Mouse (Mus musculus): ENCODE measurements around the gene Ankrd63. TPM values are rescaled to one million over a fixed set of nuclear protein-coding genes. Genes with fewer than 3 reads are reported as not detected.
A peak's percentile ranks its signal among the peaks of the same experiment; 100 is the strongest.
"Not testable (repeated sequence)": the region's sequence is repeated elsewhere in the genome, so short reads cannot be mapped to it uniquely, and the experiment has no call there.

Ankrd63 gene
- total RNA-seq, 2 experiments from 2014 or later, result 3.0 to 3.8 TPM

DNA sequence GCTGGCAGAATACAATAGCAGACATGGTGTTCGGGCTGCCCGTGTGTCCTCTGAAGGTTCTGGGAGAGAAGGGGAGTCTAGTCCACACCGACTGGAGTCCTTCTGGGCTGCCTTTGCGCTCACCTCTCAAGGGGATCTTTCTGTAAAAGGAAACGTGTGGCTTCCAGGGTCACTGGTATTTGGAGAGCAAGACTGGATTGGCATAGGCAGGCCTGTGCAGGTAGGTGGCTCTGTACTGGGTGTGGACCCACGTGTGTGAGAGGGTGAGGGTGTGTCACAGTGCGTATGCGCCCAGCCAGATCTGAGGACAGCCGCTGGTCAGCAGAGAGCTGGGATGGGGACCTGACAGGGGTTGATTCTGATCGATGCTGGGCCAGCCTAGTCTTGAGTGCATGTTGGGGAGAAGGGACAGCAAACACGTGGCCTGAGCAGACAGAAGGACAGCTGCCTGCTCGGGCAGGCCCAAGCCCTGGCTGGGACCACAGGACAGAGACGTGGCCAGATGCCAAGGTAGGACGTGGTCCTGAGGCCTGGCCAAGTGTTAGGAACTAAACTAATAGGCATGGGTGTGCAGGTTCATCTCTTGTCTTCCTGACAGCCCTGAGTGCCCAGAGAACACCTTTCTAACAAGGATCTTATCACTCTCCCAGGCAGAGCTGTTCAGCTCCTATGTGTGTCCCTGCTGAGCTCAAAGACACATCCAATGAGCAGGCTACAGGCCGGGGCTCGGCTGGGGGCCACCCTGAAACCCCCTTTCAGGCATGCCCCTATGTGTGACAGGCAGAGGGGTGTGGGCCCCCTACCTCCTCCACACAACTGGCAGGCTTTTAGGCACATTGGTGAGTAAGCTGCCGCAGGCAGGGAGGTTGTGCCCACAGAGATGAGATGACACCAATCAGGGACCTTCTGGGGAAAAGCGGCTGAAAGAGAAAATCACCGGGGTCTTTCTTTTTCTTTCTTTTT, 39.7 kb downstream of the Ankrd63 start:
- peak; percentile 35 to 59 for DNase-seq (ENCODE audit: low spot score in 2 of 2)

DNA sequence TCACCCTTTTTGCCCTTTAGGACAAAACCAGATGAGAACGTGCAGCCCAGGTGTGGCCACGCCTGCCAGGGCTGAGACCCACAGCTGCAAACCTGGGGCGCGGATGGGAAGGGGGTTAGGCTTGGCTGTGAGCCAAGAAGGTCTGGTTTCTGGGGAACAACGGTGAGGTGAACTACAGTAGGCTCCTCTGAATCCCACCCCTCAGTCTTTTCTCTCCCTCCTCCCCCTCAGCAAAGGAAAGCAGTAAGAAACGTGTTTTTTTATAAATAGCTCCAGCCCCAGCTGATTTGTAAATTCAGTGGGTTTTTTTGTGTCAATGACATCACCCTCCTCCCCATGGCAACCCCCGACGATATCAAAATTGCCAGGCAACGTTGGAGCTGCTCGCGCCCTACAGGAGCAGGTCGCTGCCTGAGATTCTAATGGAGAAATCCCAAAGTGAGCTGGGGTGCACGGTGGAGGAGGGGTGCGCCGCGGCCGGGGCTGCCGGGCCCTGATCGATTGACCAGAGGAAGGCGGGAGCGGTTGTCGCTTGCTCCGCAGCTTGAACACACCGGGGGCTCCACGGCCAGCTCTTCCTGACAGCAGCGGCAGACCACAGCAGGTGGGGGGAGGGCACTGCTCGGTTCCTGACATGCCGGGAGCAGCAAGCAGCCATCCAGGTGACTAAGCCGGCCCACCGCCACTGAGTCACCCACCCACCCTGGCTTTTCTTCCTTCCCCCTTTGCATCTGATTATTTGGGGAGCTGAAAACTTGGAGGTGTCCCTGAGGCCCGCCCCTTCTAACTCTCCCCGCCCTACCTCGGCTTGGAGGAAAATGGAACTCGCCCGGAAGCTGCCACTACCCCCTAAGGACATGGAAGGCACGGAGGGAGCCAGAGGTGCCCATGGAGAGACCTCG, 40.6 kb downstream of the Ankrd63 start, which contains the start of gene Pak6:
Pak6 (plus strand) TSS at position 402 of the 902 bp plus-strand sequence.
- peak; percentile 66 to 70 for DNase-seq (ENCODE audit: low spot score in 2 of 2)

DNA sequence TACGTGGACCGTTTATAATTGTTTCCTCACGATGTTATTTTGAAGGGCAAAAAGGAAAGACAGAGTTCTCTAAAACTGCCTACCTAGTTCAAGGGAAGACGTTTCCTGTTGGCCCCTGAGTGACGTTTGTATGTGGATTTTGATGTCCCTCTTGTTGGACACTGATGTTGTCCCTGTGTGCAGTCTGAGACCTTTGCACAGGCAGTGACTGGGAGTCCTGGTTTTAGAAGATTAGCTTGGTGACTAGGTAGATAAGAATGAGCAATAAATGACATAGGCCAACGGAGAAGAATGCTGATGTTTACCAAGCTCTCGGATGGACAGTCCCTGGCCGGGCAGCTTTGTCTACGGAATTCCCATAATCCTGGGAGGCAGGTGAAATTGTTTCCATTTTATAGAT, 41.9 kb downstream of the Ankrd63 start:
- no peak for DNase-seq (ENCODE audit: low spot score in 2 of 2)

DNA sequence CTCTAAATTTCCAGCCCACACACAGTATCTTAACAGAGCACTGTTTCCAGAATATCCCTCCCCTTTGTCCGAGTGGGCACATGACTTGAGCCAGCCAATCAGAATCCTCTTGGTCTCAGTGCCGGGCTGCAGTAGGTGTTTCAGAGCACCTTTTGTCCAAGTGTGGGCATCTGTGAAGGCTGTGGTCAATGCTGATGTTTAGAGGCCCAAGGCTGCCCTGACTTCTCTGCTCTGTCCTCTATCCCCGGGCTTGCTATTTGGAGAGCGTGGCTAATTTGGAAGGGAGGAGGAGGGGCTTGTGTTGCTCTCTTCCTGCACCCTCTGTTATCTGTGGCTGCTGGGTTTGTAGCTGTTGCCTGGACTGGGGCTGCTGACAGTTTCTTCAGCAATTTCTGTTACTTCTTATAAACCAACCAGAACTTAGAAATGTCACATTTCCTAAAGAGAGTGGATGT, 43.7 kb downstream of the Ankrd63 start:
- DNase-seq (ENCODE audit: low spot score in 2 of 2), result peak; percentile 23 to 56

DNA sequence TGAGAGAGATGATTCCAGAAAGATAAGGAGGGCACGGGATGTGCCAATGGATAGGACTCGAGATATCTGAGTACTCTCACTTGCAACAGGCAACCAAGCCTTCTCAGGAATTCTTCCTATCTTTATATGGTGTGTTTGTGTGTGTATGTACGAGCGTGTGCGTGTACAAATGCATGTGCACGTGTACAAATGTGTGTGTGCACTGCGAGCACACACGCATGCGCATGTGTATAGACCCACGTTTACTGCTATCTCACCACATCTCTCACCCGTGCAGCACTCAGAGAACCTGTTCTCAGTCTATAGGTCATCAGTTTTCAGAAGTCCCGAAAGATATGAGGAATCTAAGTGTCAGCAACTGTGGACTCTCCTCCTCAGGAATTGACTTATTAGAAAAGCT, 44.3 kb downstream of the Ankrd63 start:
- no peak for DNase-seq (ENCODE audit: low spot score in 2 of 2)

DNA sequence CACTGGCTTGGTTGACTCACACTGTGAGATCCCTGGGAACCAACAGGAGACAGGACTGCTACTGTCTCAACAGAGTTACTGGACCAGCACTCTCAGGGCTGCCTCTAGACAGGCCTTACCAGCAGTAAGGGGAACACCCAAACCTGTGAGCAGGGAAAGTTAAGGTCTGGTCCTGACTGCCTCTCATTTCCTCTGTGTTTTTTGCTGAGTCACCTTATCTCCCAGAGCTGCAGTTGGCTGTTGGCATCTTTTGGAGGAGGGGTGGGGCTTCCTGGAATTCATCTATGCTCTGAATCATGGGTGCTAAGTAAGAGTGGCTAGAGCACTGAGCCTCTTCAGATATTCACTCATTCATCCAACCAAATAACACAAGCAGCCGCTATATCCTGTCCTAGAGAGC, 44.7 kb downstream of the Ankrd63 start:
- no peak for DNase-seq (ENCODE audit: low spot score in 2 of 2)

DNA sequence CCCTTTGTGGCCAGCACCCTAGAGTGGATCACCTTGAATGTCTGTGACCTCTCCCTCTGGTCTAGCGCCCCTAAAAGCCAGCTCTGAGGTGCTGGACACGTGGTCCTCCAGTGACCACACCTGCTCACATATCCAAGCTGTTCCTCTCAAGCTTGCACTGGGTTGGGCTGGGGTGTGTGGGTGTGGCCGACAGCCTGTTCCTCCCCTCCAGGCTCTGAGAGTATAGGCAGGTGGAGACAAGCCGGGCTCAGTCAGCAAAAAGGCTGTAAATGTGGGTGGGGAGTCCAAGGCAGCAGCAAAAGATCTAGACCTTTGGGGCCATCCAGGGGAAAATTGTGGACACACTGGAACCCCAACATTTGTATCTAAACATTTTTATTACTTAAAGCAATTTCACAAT, 45.3 kb downstream of the Ankrd63 start:
- no peak for DNase-seq (ENCODE audit: low spot score in 2 of 2)

DNA sequence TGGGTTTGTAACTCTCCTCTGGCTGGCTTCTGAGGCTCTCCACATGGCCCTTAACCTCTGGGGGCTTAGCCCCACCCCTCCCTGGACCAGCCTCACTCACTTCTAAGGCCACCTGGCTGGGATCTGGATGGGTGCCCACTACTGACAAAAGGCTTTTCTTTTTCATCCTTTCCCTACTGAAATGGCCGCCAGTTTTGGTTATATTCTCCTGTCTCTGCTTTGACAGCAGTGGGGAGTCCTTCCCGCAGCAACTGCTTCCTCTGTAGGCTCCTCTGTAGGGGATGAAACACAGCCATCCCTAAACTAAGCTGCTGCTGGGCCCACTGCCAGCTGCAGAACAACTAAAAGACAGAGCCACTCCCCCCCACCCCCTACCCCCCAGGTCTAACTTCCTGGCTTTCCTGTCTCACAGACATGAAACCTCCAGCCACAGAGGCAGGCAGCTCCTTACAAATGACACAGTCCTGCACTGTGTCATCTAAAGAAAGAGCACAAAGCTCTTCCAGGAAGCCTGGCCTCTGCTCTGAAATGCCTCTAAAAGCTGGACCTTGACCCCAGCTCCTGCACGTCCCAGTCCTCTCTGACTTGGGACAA, 47.0 kb downstream of the Ankrd63 start:
- no peak for DNase-seq (ENCODE audit: low spot score in 2 of 2)

DNA sequence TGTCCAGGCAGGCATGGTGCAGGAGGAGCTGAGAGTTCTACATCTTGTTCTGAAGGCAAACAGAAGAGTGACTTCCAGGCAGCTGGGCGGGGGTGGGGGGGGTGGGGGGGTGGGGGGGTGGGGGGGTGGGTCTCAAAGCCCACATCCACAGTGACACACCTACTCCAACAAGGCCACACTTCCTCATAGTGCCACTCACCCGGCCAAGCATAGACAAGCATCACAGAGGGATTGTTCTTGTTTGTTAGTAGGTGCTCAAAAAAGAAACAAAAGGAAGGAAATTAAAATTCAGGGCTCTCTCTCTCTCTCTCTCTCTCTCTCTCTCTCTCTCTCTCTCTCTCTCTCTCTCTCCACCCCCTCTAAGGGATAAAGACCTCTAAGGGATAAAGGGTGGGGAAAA, 53.1 kb downstream of the Ankrd63 start:
- DNase-seq (ENCODE audit: low spot score in 2 of 2), result not testable (repeated sequence)

Other genes with a start within 250 kb of the Ankrd63 start
- gene Srp14, start 224.3 kb downstream of the Ankrd63 start, total RNA-seq (2021), result 100 to 1,000 TPM; 171 to 194 TPM
- 1 to 10 TPM; 2.3 to 4.5 TPM for gene Bmf, start 154.3 kb downstream of the Ankrd63 start, total RNA-seq (2021)
- gene Bub1b, start 105.8 kb downstream of the Ankrd63 start, total RNA-seq (2021), result 1 to 10 TPM; 5.1 to 6.2 TPM
- 100 to 1,000 TPM; 109 to 120 TPM for gene Pak6, start 40.7 kb downstream of the Ankrd63 start, total RNA-seq (2021)
- 1 to 10 TPM; 2.1 to 2.9 TPM for gene Plcb2, start 24.5 kb upstream of the Ankrd63 start, total RNA-seq (2021)
- 10 to 100 TPM; 31.7 to 33.4 TPM for gene Inafm2, start 41.8 kb upstream of the Ankrd63 start, total RNA-seq (2021)
- 1 to 10 TPM; 2.4 to 2.6 TPM for gene Ccdc9b, start 58.7 kb upstream of the Ankrd63 start, total RNA-seq (2021)
- gene Phgr1, start 68.8 kb upstream of the Ankrd63 start, total RNA-seq (2021), result not detected
- gene Disp2, start 75.8 kb upstream of the Ankrd63 start, total RNA-seq (2021), result 100 to 1,000 TPM; 191 to 195 TPM
- 1 to 10 TPM; 5.4 to 5.6 TPM for gene Knstrn, start 110.0 kb upstream of the Ankrd63 start, total RNA-seq (2021)
- gene Ivd, start 158.0 kb upstream of the Ankrd63 start, total RNA-seq (2021), result 100 to 1,000 TPM in 1 of 2 experiments, 10 to 100 TPM in 1; 76.5 to 102 TPM
- gene Bahd1, start 196.4 kb upstream of the Ankrd63 start, total RNA-seq (2021), result 10 to 100 TPM; 36.6 to 43.1 TPM
- 1 to 10 TPM; 2.5 to 3.5 TPM for gene Chst14, start 222.5 kb upstream of the Ankrd63 start, total RNA-seq (2021)